Mouse (Mus musculus) 3134 (cell line): ENCODE measurements around the gene Lmx1b.

Source experiments
- DNase-seq: peaks from one replicate; pipeline ENCODE4 v3.0.0-alpha.2; 2011; ENCODE audit warnings: low spot score; ENCODE audit not compliant: insufficient read length; ENCODE audit errors: extremely low read depth

Lmx1b gene

GRCm38 (mm10) chr2:33640171-33640721 is at the start of gene Lmx1b:
TSS of gene Lmx1b (minus strand) at chr2:33640511.
- DNase-seq: no peak

GRCm38 (mm10) chr2:33689880-33690462 is 49.7 kb upstream of the Lmx1b start:
- peak; percentile 31 for DNase-seq

GRCm38 (mm10) chr2:33689155-33689879 is 49.0 kb upstream of the Lmx1b start:
- no peak for DNase-seq

- DNase-seq: no peak
Observed at GRCm38 (mm10) chr2:33683594-33683993, 43.3 kb upstream of the Lmx1b start.

- DNase-seq: no peak
Observed at GRCm38 (mm10) chr2:33683095-33683494, 42.8 kb upstream of the Lmx1b start.

GRCm38 (mm10) chr2:33682219-33682618 is 41.9 kb upstream of the Lmx1b start:
- DNase-seq: no peak

GRCm38 (mm10) chr2:33678950-33679654 is 38.8 kb upstream of the Lmx1b start:
- DNase-seq: no peak

- DNase-seq: no peak
Observed at GRCm38 (mm10) chr2:33672701-33673472, 32.6 kb upstream of the Lmx1b start.

GRCm38 (mm10) chr2:33668741-33669140 is 28.4 kb upstream of the Lmx1b start:
- DNase-seq: no peak

- no peak for DNase-seq
Observed at GRCm38 (mm10) chr2:33666388-33666945, 26.2 kb upstream of the Lmx1b start.

- DNase-seq: no peak
Observed at GRCm38 (mm10) chr2:33665363-33666058, 25.2 kb upstream of the Lmx1b start.

GRCm38 (mm10) chr2:33664661-33665060 is 24.4 kb upstream of the Lmx1b start:
- DNase-seq: no peak

GRCm38 (mm10) chr2:33659288-33659629 is 18.9 kb upstream of the Lmx1b start:
- peak; percentile 61 for DNase-seq

- DNase-seq: no peak
Observed at GRCm38 (mm10) chr2:33658602-33659287, 18.4 kb upstream of the Lmx1b start.

- no peak for DNase-seq
Observed at GRCm38 (mm10) chr2:33652517-33653198, 12.3 kb upstream of the Lmx1b start.

- no peak for DNase-seq
Observed at GRCm38 (mm10) chr2:33649371-33649770, 9.1 kb upstream of the Lmx1b start.

GRCm38 (mm10) chr2:33648894-33649293 is 8.6 kb upstream of the Lmx1b start:
- DNase-seq: no peak

- DNase-seq: no peak
Observed at GRCm38 (mm10) chr2:33646283-33646550, 5.9 kb upstream of the Lmx1b start.
